In genomic region chr14:33398065-33398860, GRCm38 (mm10) we compare ENCODE assay signal across 22 mouse cellular contexts. TPM values are rescaled to one million over a fixed set of nuclear protein-coding genes. Genes with fewer than 3 reads are reported as not detected.
DNase-seq lines count a peak whose midpoint lies in the region; ATAC-seq and TF ChIP-seq lines count a peak whose summit lies in the region.
"Had no signal": no experiment of that assay in that cellular context is flagged by ENCODE, and none has a peak within 500 bp of the region (broad histone marks: within the 10 kb centered on the region; RNA-seq: fewer than 3 reads in every experiment).

No protein-coding gene starts in this region.

- H3K27ac ChIP-seq in midbrain, embryonic 11.5 days (ENCODE audit: low read depth, low read length), result no peak overlapping the region
- no peak overlapping the region for H3K27ac ChIP-seq in midbrain, embryonic 16.5 days (ENCODE audit: low read length)
- peak overlapping the region; percentile 27; the same call in 1 of the 2 replicates for H3K27ac ChIP-seq in bone marrow macrophage, adult 2 months (ENCODE audit: insufficient read depth, low read depth, low read length)
- no peak overlapping the region for H3K27ac ChIP-seq in left cerebral cortex, adult 2 months
- H3K27ac ChIP-seq: embryonic facial prominence, embryonic 13.5 days; embryonic facial prominence, embryonic 15.5 days; forebrain, embryonic 10.5 days; forebrain, embryonic 12.5 days had no signal

- H3K4me1 ChIP-seq in midbrain, embryonic 11.5 days (ENCODE audit: control insufficient read depth, insufficient read depth, low read length), result no peaks in the 10 kb centered on the region
- H3K4me1 ChIP-seq in midbrain, embryonic 16.5 days (ENCODE audit: control insufficient read depth, insufficient read depth, low read length), result no peaks in the 10 kb centered on the region
- H3K4me1 ChIP-seq in bone marrow macrophage, adult 2 months (ENCODE audit: control insufficient read depth, insufficient read depth, low read length), result peaks cover 27% of the 10 kb centered on the region
- H3K4me1 ChIP-seq: embryonic facial prominence, embryonic 13.5 days; embryonic facial prominence, embryonic 15.5 days; forebrain, embryonic 10.5 days; forebrain, embryonic 12.5 days had no signal

- peak; percentile 72 for DNase-seq in midbrain, embryonic 11.5 days (ENCODE audit: low spot score, missing footprints)
- no peak for DNase-seq in left cerebral cortex, adult 2 months (ENCODE audit: extremely low spot score in 1 of 2, low spot score in 2 of 2)
- no peak for DNase-seq in gastrocnemius, postnatal 14 days
- DNase-seq: adrenal gland, adult 2 months; adrenal gland, postnatal 10 days; adrenal gland, postnatal 25 days; cerebellum, adult 11-12 months; cerebellum, adult 2 months; cerebellum, adult 9-10 months; cerebellum, postnatal 10 days; cerebellum, postnatal 25 days had no signal

- H3K36me3 ChIP-seq in midbrain, embryonic 11.5 days (ENCODE audit: control insufficient read depth, insufficient read depth, low read length), result no peaks in the 10 kb centered on the region
- peaks cover 4% of the 10 kb centered on the region; the same call in 1 of the 2 replicates for H3K36me3 ChIP-seq in midbrain, embryonic 16.5 days (ENCODE audit: control insufficient read depth, insufficient read depth, low read length)

- TF ChIP-seq CTCF in bone marrow macrophage, adult 2 months (IDR thresholded peaks at IDR 0.05; ENCODE audit: low read depth, low read length), result no peak
- TF ChIP-seq CTCF in left cerebral cortex, adult 2 months (IDR thresholded peaks at IDR 0.05), result no peak

- H3K9ac ChIP-seq in midbrain, embryonic 11.5 days (ENCODE audit: low read length), result no peak overlapping the region
- no peak overlapping the region for H3K9ac ChIP-seq in midbrain, embryonic 16.5 days (ENCODE audit: low read depth, low read length)
- H3K9ac ChIP-seq: embryonic facial prominence, embryonic 13.5 days; embryonic facial prominence, embryonic 15.5 days; forebrain, embryonic 12.5 days had no signal

- ATAC-seq in midbrain, embryonic 11.5 days (ENCODE audit: low FRiP score), result no peak
- ATAC-seq in midbrain, embryonic 16.5 days, result no peak
- peak; percentile 52 for ATAC-seq in megakaryocyte, adult 5-6 weeks (ENCODE audit: poor library complexity, severe bottlenecking)
- ATAC-seq in monocyte, adult 5-6 weeks (replicated peaks; ENCODE audit: insufficient number of reproducible peaks, low FRiP score, low TSS enrichment, poor library complexity, severe bottlenecking), result 0 out of 2 replicates have a peak, but pooled peaks have one; percentile 53
- ATAC-seq: forebrain, embryonic 14.5 days; forebrain, embryonic 16.5 days had no signal

- no peak overlapping the region for H3K4me2 ChIP-seq in midbrain, embryonic 11.5 days
- H3K4me2 ChIP-seq in midbrain, embryonic 16.5 days (ENCODE audit: low read length), result no peak overlapping the region
- H3K4me2 ChIP-seq: embryonic facial prominence, embryonic 13.5 days; embryonic facial prominence, embryonic 15.5 days; forebrain, embryonic 12.5 days had no signal

- intact Hi-C loops in left cerebral cortex, adult 2 months (cut with DNase I), result no loop called here
- intact Hi-C loops in gastrocnemius, postnatal 14 days (cut with DNase I; ENCODE audit: low total_unique reads), result no loop called here

- no peaks in the 10 kb centered on the region for H3K27me3 ChIP-seq in midbrain, embryonic 11.5 days (ENCODE audit: control insufficient read depth, insufficient read depth, low read length)
- no peaks in the 10 kb centered on the region for H3K27me3 ChIP-seq in midbrain, embryonic 16.5 days (ENCODE audit: control insufficient read depth, insufficient read depth, low read depth, low read length)
- H3K27me3 ChIP-seq: embryonic facial prominence, embryonic 13.5 days; embryonic facial prominence, embryonic 15.5 days; forebrain, embryonic 12.5 days had no signal

- TF ChIP-seq POLR2A in bone marrow macrophage, adult 2 months (IDR thresholded peaks at IDR 0.05; ENCODE audit: borderline replicate concordance, low read depth, low read length), result no peak

- WGBS in midbrain, embryonic 11.5 days, result 88% methylated on average over 5 of the region's 5 CpGs
- WGBS in midbrain, embryonic 16.5 days, result 91% methylated on average over 5 of the region's 5 CpGs

- H3K9me3 ChIP-seq in midbrain, embryonic 11.5 days (ENCODE audit: control insufficient read depth, low read length), result no peaks in the 10 kb centered on the region
- H3K9me3 ChIP-seq in midbrain, embryonic 16.5 days (replicated peaks; ENCODE audit: control insufficient read depth, low read length, poor library complexity, severe bottlenecking), result no peaks in the 10 kb centered on the region
- H3K9me3 ChIP-seq: embryonic facial prominence, embryonic 13.5 days; embryonic facial prominence, embryonic 15.5 days; forebrain, embryonic 10.5 days; forebrain, embryonic 12.5 days had no signal

- no peak overlapping the region for H3K4me3 ChIP-seq in midbrain, embryonic 11.5 days (ENCODE audit: low read depth, low read length)
- no peak overlapping the region for H3K4me3 ChIP-seq in midbrain, embryonic 16.5 days (ENCODE audit: low read depth, low read length)
- no peak overlapping the region for H3K4me3 ChIP-seq in bone marrow macrophage, adult 2 months (ENCODE audit: insufficient read depth, low read length)
- H3K4me3 ChIP-seq in left cerebral cortex, adult 2 months, result no peak overlapping the region
- H3K4me3 ChIP-seq: embryonic facial prominence, embryonic 13.5 days; embryonic facial prominence, embryonic 15.5 days; erythroblast, embryonic 14.5 days; forebrain, embryonic 10.5 days; forebrain, embryonic 12.5 days had no signal

RNA-seq across cellular contexts. Expression of gene Mapk8, which starts 48.7 kb away (rescaled TPM):
- 24.5 and 27.4 TPM in 2 replicates for polyA plus RNA-seq in midbrain, embryonic 11.5 days (2014; fragmentation: Nextera tagmentation; extraction: Ambion mirVana)
- 31.2 and 35.1 TPM in 2 replicates for polyA plus RNA-seq in midbrain, embryonic 16.5 days (2015; fragmentation: Nextera tagmentation; extraction: Ambion mirVana)
- 13.9 and 15.7 TPM in 2 replicates for polyA plus RNA-seq in bone marrow macrophage, adult 2 months (2012; ENCODE audit: insufficient read depth, insufficient read length, missing spikeins)
- 19.6 TPM in 2 replicates for total RNA-seq in megakaryocyte, adult 5-6 weeks (2015)
- 34.4 and 38.7 TPM in 2 replicates for total RNA-seq in megakaryocyte, adult 5-6 weeks (2017)
- total RNA-seq in monocyte, adult 5-6 weeks (2017), result 45.5 to 65.9 TPM (median 59.4 TPM) in 3 replicates
- total RNA-seq in left cerebral cortex, adult 2 months (2021), result 100 to 1,000 TPM; 101 to 110 TPM
- 10 to 100 TPM; 22.9 to 25.4 TPM for total RNA-seq in gastrocnemius, postnatal 14 days (2021)

Comparison
In these comparisons a context has a peak if more than half of its experiments do, and no peak if none do; other contexts are left out.
1. ATAC-seq: peak in megakaryocyte, adult 5-6 weeks (single experiment) and monocyte, adult 5-6 weeks (single experiment); none in midbrain, embryonic 11.5 days (single experiment) and midbrain, embryonic 16.5 days (single experiment).